Mouse (Mus musculus): Measurements from ENCODE around the gene Sfxn5. TPM values are rescaled to one million over a fixed set of nuclear protein-coding genes. Genes with fewer than 3 reads are reported as not detected.

The Sfxn5 gene
- polyA plus RNA-seq, 2 experiments from 2014 or later, result 2.9 to 3.1 TPM

- ATAC-seq, result no peak
These were observed 46.8 kb downstream of the Sfxn5 start for GRCm38 (mm10) chr6:85286283-85287047.

GRCm38 (mm10) chr6:85280871-85281270 lies 52.4 kb downstream of the Sfxn5 start:
- ATAC-seq, result no peak

- ATAC-seq, result no peak
These were observed 56.7 kb downstream of the Sfxn5 start for GRCm38 (mm10) chr6:85276571-85276970.

GRCm38 (mm10) chr6:85272436-85272835 lies 60.8 kb downstream of the Sfxn5 start:
- ATAC-seq, result no peak

GRCm38 (mm10) chr6:85266060-85266459 lies 67.2 kb downstream of the Sfxn5 start:
- no peak for ATAC-seq

GRCm38 (mm10) chr6:85264982-85265518 lies 68.2 kb downstream of the Sfxn5 start:
- no peak for ATAC-seq

GRCm38 (mm10) chr6:85262865-85263515 lies 70.2 kb downstream of the Sfxn5 start:
- no peak for ATAC-seq

- no peak for ATAC-seq
These were observed 74.1 kb downstream of the Sfxn5 start for GRCm38 (mm10) chr6:85259094-85259630.

GRCm38 (mm10) chr6:85255578-85255977 lies 77.6 kb downstream of the Sfxn5 start:
- ATAC-seq, result no peak

- ATAC-seq, result no peak
These were observed 79.2 kb downstream of the Sfxn5 start for GRCm38 (mm10) chr6:85253994-85254541.

- no peak for ATAC-seq
These were observed 79.9 kb downstream of the Sfxn5 start for GRCm38 (mm10) chr6:85253275-85253674.

- no peak for ATAC-seq
These were observed 80.8 kb downstream of the Sfxn5 start for GRCm38 (mm10) chr6:85252251-85253058.

- no peak for ATAC-seq
These were observed 82.4 kb downstream of the Sfxn5 start for GRCm38 (mm10) chr6:85250811-85251241.

- no peak for ATAC-seq
These were observed 83.4 kb downstream of the Sfxn5 start for GRCm38 (mm10) chr6:85249821-85250220.

GRCm38 (mm10) chr6:85239044-85239489 lies 94.2 kb downstream of the Sfxn5 start:
- no peak for ATAC-seq

- ATAC-seq, result no peak
These were observed 95.5 kb downstream of the Sfxn5 start for GRCm38 (mm10) chr6:85237595-85238337.

GRCm38 (mm10) chr6:85237001-85237400 lies 96.2 kb downstream of the Sfxn5 start:
- ATAC-seq, result no peak

GRCm38 (mm10) chr6:85234796-85235195 lies 98.4 kb downstream of the Sfxn5 start:
- no peak for ATAC-seq

- no peak for ATAC-seq
These were observed 100.2 kb downstream of the Sfxn5 start for GRCm38 (mm10) chr6:85232836-85233623.

- no peak for ATAC-seq
These were observed 101.2 kb downstream of the Sfxn5 start for GRCm38 (mm10) chr6:85232045-85232444.

- no peak for ATAC-seq
These were observed 101.8 kb downstream of the Sfxn5 start for GRCm38 (mm10) chr6:85231469-85231868.

Measured in CD4-positive, CD25-positive, alpha-beta regulatory T cell, adult 4 months (primary cell).